Mouse (Mus musculus): ENCODE results near the gene Bbs9.

Gene Bbs9

GRCm38 (mm10) chr9:22537767-22538373, 62.4 kb downstream of the Bbs9 start:
- no peak for DNase-seq

- DNase-seq: no peak
Observed at GRCm38 (mm10) chr9:22539546-22539945, 64.0 kb downstream of the Bbs9 start.

GRCm38 (mm10) chr9:22541130-22541529, 65.6 kb downstream of the Bbs9 start:
- DNase-seq: no peak

- no peak for DNase-seq
Observed at GRCm38 (mm10) chr9:22543467-22543866, 68.0 kb downstream of the Bbs9 start.

GRCm38 (mm10) chr9:22544349-22545341, 69.1 kb downstream of the Bbs9 start:
- no peak for DNase-seq

GRCm38 (mm10) chr9:22551273-22551672, 75.8 kb downstream of the Bbs9 start:
- DNase-seq: no peak

- DNase-seq: no peak
Observed at GRCm38 (mm10) chr9:22556076-22556475, 80.6 kb downstream of the Bbs9 start.

GRCm38 (mm10) chr9:22557467-22557866, 82.0 kb downstream of the Bbs9 start:
- peak; percentile 83 to 84 for DNase-seq

- DNase-seq: no peak
Observed at GRCm38 (mm10) chr9:22563612-22564347, 88.3 kb downstream of the Bbs9 start.

- DNase-seq: no peak
Observed at GRCm38 (mm10) chr9:22567726-22568125, 92.2 kb downstream of the Bbs9 start.

GRCm38 (mm10) chr9:22576426-22577139, 101.1 kb downstream of the Bbs9 start:
- DNase-seq: no peak

- DNase-seq: no peak
Observed at GRCm38 (mm10) chr9:22578266-22578665, 102.8 kb downstream of the Bbs9 start.

- DNase-seq: peak in 1 of 2 experiments; percentile 16
Observed at GRCm38 (mm10) chr9:22584221-22584620, 108.7 kb downstream of the Bbs9 start.

GRCm38 (mm10) chr9:22593032-22593431, 117.5 kb downstream of the Bbs9 start:
- DNase-seq: no peak

GRCm38 (mm10) chr9:22596650-22597049, 121.1 kb downstream of the Bbs9 start:
- DNase-seq: no peak

GRCm38 (mm10) chr9:22613271-22613824, 137.8 kb downstream of the Bbs9 start:
- DNase-seq: no peak

- no peak for DNase-seq
Observed at GRCm38 (mm10) chr9:22619245-22619644, 143.7 kb downstream of the Bbs9 start.

GRCm38 (mm10) chr9:22624966-22625365, 149.5 kb downstream of the Bbs9 start:
- DNase-seq: peak; percentile 69 to 73

GRCm38 (mm10) chr9:22626014-22626413, 150.5 kb downstream of the Bbs9 start:
- DNase-seq: no peak

GRCm38 (mm10) chr9:22627912-22628311, 152.4 kb downstream of the Bbs9 start:
- no peak for DNase-seq

GRCm38 (mm10) chr9:22632800-22633485, 157.4 kb downstream of the Bbs9 start:
- DNase-seq: no peak

- no peak for DNase-seq
Observed at GRCm38 (mm10) chr9:22638502-22638901, 163.0 kb downstream of the Bbs9 start.

Data from cerebellum, postnatal 10 days (tissue).